Mouse (Mus musculus) thymus, adult 2 months (tissue): ENCODE measurements around the gene Gm6583. TPM values are rescaled to one million over a fixed set of nuclear protein-coding genes. Genes with fewer than 3 reads are reported as not detected.

ENCODE experiments used
- DNase-seq: peaks from one replicate; pipeline ENCODE4 v3.0.0; 2021
- H3K27ac ChIP-seq: fragments of 200-500 bp; 2 replicates; pipeline ENCODE4 v1.5.1; 2012; ENCODE audit warnings: low read length, control low read depth; ENCODE audit not compliant: control insufficient read depth, insufficient read depth
- H3K27me3 ChIP-seq: fragments of 200-500 bp; 2 replicates; pipeline ENCODE4 v1.6.1; 2012; ENCODE audit warnings: mild to moderate bottlenecking, low read length, moderate library complexity, mixed read lengths; ENCODE audit not compliant: control insufficient read depth, insufficient read depth
- H3K36me3 ChIP-seq: fragments of 200-500 bp; 2 replicates; pipeline ENCODE4 v1.6.1; 2012; ENCODE audit warnings: mild to moderate bottlenecking, low read length, moderate library complexity; ENCODE audit not compliant: control insufficient read depth, insufficient read depth
- H3K4me1 ChIP-seq: fragments of 200-500 bp; replicated peaks from 2 replicates; pipeline ENCODE4 v1.6.1; 2012; ENCODE audit warnings: low read length; ENCODE audit not compliant: control insufficient read depth, insufficient read depth
- H3K4me3 ChIP-seq: fragments of 200-500 bp; 2 replicates; pipeline ENCODE4 v1.5.1; 2012; ENCODE audit warnings: mild to moderate bottlenecking, low read length, control low read depth, moderate library complexity; ENCODE audit not compliant: control insufficient read depth, insufficient read depth
- CTCF ChIP-seq: fragments of 200-500 bp; IDR thresholded peaks from 2 replicates; pipeline ENCODE4 v1.5.1; 2012; ENCODE audit warnings: mild to moderate bottlenecking, control low read depth, low read length, moderate library complexity, borderline replicate concordance; ENCODE audit not compliant: control insufficient read depth, poor library complexity, insufficient read depth; ENCODE audit errors: extremely low read depth
- POLR2A ChIP-seq: fragments of 200-500 bp; IDR thresholded peaks from 2 replicates; pipeline ENCODE4 v1.6.1; 2012; ENCODE audit warnings: mild to moderate bottlenecking, low read length, control low read depth, moderate library complexity; ENCODE audit not compliant: control insufficient read depth, poor library complexity, insufficient read depth; ENCODE audit errors: extremely low read depth
- WGBS: fragments of 180-500 bp; shearing (Covaris S2); methylation state at CpG from one replicate; pipeline ENCODE4 v1.1.7; 2018; 5-methylcytosine and 5-hydroxymethylcytosine counted together
- polyA plus RNA-seq: library from polyadenylated mRNA; depleted of rRNA; stranded (reverse); fragments of >200 nt; gene quantifications from 2 replicates; pipeline ENCODE4 v1.2.3, GENCODE M21; 2012

Gene Gm6583
- polyA plus RNA-seq, 1 experiment: not detected

DNA sequence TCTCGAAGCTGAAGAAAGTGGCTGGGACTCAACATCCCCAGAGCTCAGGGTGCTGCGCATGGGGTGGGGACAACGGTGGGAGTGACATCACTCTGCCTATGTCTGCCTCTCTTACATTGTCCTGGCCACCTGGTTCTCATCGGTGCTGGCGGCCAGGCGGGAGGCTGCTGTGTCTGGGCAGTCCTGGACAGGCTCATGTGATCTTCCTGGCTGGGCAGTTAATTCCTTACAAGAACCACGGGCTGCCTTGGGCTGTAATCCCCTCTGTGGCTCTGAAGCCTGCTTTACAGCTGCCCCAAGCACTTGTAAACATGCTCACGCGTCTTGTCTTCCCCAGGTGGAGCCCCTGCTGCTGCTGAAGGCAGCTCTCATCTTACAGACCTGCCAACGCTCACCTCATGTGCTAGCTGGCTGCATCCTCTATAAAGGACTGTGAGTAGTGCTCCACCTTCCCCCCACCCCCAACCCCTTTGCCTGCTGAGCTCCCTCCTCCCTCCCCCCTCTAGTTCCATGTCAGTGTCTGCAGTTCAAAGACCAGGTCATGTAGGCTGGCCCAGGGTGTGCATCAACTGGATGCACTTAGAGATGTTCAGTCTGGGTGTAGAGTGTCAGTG is 8.5 kb upstream of the Gm6583 start:
- Histone ChIP-seq H3K36me3 (no peaks in the 10 kb centered on the region), H3K27me3 (no peaks in the 10 kb centered on the region), H3K4me1 (peaks cover 15% of the 10 kb centered on the region), H3K27ac (no peak overlapping the region), H3K4me3 (no peak overlapping the region)
- no peak for TF ChIP-seq POLR2A
- no peak for TF ChIP-seq CTCF
- DNase-seq: no peak
- 96% methylated on average over 10 of the region's 10 CpGs for WGBS

DNA sequence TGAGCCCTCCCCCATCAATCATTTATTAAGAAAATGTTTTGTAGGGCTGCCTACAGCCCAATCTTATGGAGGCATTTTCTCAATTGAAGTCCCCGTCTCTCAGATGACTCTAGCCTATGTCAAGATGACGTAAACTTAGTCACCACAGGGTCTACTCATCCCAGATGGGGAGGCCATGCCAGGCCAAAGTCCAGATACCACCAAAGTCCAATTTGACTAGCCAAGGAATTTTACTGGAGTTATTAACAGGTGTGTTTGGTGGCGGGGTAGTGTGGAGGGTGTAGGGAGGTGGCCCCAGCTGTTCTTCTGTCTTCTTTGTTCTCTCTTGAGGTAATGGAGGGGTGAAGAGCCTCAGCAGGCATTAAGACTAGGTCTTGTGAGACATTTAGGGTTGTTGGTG is 4.2 kb upstream of the Gm6583 start:
- Histone ChIP-seq H3K4me1 (no peaks in the 10 kb centered on the region), H3K4me3 (no peak overlapping the region), H3K36me3 (no peaks in the 10 kb centered on the region; the same call in 1 of the 2 replicates), H3K27ac (no peak overlapping the region), H3K27me3 (no peaks in the 10 kb centered on the region)
- WGBS: 93% methylated on average over 3 of the region's 3 CpGs
- TF ChIP-seq CTCF (no peak), POLR2A (no peak)
- no peak for DNase-seq

DNA sequence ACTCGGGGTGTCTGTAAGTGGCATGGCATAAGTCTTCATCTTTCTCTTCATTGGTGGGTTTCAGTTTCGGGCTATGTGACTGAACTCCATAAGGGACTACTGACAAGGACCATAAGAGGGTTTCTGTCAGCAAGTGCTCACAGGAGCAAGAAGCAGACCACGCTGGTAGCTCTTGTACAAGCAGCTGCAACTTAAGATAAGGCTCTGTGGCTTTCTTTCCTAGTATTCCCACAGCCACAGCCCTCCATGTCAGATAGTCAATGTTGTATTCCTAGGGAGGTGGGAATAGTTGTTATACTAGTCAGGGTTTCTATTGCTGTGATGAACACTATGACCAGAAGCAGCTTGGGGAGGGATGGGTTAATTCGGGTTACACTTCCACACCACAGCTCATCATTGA is 3.7 kb upstream of the Gm6583 start:
- no peak for DNase-seq
- Histone ChIP-seq H3K27ac (no peak overlapping the region), H3K27me3 (no peaks in the 10 kb centered on the region), H3K36me3 (no peaks in the 10 kb centered on the region; the same call in 1 of the 2 replicates), H3K4me3 (no peak overlapping the region), H3K4me1 (no peaks in the 10 kb centered on the region)
- WGBS: 33% methylated on average over 4 of the region's 4 CpGs
- no peak for TF ChIP-seq POLR2A
- TF ChIP-seq CTCF: no peak

DNA sequence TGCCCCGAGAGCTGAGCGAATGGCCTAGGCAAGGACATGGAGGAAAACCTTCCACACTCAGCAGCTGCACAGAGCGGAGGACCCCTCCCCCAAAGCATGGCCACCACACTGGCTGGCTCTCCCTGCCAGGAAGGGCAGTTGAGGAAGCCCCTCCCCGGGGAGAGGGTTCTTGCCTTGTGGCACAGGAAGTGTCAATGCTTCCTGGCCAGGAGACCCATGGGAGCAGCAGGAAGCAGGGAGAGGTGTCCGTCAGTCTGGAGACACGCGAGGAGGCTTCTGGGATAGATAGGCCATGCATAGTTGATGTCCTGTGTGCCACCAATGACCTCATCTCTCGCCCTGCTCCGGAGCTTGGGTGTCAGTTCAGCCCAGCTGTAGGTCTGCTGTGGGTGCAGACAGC is 489 bp upstream of the Gm6583 start:
- H3K27ac ChIP-seq: no peak overlapping the region
- H3K4me1 ChIP-seq: no peaks in the 10 kb centered on the region
- TF ChIP-seq POLR2A (no peak), CTCF (no peak)
- no peak for DNase-seq
- H3K4me3 ChIP-seq: no peak overlapping the region
- 94% methylated on average over 9 of the region's 9 CpGs for WGBS
- no peaks in the 10 kb centered on the region for H3K27me3 ChIP-seq
- no peaks in the 10 kb centered on the region; the same call in 1 of the 2 replicates for H3K36me3 ChIP-seq

DNA sequence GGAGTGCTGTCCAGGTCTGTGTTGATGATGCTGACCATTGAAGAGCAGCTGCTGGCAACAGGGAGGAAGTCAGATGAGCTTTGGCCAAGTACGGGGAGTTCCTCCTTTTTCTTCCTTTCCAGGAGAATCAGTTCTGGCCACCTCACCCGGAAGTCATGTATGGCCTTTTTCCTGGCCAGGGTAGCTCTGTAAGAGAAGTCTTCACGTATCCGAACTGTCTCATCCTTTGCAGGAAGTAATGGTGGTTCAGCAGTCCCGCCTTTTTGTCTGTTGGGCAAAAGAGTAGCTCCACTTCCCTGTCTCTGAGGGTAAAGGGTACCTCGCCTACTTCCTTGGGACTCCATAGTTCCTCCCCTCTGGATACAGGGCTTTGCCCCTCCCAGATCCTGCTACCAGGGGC is 340 bp downstream of the Gm6583 start:
- Histone ChIP-seq H3K4me1 (no peaks in the 10 kb centered on the region), H3K36me3 (no peaks in the 10 kb centered on the region; the same call in 1 of the 2 replicates), H3K27ac (no peak overlapping the region), H3K4me3 (no peak overlapping the region), H3K27me3 (no peaks in the 10 kb centered on the region)
- 87% methylated on average over 6 of the region's 6 CpGs for WGBS
- no peak for DNase-seq
- no peak for TF ChIP-seq POLR2A

DNA sequence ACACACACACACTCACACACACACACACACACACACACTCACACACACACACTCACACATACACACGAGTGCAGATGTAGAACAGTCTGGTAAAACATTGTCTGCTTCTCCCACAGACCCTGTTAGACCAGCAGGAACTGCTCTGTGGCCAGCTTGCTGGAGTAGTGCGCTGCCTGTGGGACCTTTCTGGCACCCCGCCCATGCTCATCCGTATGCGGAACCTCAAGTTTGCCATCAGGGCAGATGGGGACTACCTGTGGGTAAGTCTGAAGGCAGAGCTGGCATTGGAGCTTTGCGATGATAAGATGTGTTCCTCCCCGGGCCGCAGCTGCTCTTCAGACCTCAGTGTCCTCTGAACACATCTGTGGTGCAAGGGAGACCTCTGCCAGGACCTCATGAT is 6.7 kb downstream of the Gm6583 start:
- TF ChIP-seq POLR2A (no peak), CTCF (no peak)
- no peaks in the 10 kb centered on the region for H3K27me3 ChIP-seq
- no peak overlapping the region for H3K27ac ChIP-seq
- WGBS: 92% methylated on average over 8 of the region's 8 CpGs
- H3K36me3 ChIP-seq: no peaks in the 10 kb centered on the region
- no peak overlapping the region for H3K4me3 ChIP-seq
- DNase-seq: no peak
- peaks cover 2% of the 10 kb centered on the region; the same call in 1 of the 2 replicates for H3K4me1 ChIP-seq

DNA sequence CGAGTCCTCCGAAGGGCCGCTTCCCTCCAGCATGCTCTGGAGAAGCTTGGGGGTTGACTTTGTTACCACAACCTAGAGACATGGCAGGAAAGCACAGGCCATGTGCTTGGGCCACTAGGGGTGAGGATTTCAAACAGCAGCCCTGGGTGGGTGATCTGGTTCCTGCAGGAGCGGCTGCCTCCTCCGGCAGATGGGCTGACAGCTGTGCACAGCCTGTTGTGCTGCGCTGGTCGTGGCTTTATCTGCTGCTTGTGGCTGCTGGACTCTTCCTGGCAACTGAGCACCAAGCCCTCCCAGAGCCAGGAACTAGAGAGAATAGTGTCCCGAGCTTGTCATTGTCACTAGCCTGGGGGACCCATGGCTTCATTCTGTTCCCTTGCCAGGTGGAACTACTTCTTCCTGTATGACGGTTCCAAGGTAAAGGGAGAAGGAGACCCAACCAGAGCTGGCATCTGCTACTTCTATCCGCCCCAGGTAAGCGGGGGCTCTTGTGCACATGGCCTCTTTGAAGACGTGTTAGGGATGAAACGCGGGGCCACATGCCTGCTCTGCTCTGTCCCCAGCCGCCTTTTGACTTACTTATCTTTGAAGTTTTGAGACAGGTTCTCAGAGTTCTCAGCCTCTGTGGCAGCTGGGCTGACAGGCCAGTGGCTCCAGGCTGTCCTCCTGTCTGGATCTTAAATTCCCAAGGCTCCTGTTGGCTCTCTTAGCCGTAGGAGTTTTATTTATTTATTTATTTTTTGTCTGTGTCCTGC is 9.4 kb downstream of the Gm6583 start:
- DNase-seq: no peak

More for the DNA sequence above, 9.4 kb downstream of the Gm6583 start:
- WGBS: 76% methylated on average over 16 of the region's 16 CpGs
- Histone ChIP-seq H3K27me3 (no peaks in the 10 kb centered on the region), H3K36me3 (no peaks in the 10 kb centered on the region), H3K4me3 (no peak overlapping the region), H3K27ac (no peak overlapping the region), H3K4me1 (peaks cover 12% of the 10 kb centered on the region)
- TF ChIP-seq POLR2A (no peak), CTCF (no peak)
